Mouse (Mus musculus) intestine, embryonic 16.5 days (tissue): ENCODE measurements at regions not wholly inside any gene's neighbourhood (a gene's known extent, or its start where the extent isn't known, plus 50 kb on each side); places are given as distances from the start of the nearest gene placed in this dataset.
A peak's percentile ranks its signal among the peaks of the same experiment; 100 is the strongest.

Experiments
- ATAC-seq: fragments of 200-750 bp; cut with Nextera tagmentation; 2 replicates; pipeline ENCODE4 v1.8.0; 2017; ENCODE audit warnings: moderate TSS enrichment, moderate library complexity
- H3K27ac ChIP-seq: fragments of 300-500 bp; sonication (generic); 2 replicates; pipeline ENCODE4 v1.5.1; 2014; ENCODE audit warnings: mild to moderate bottlenecking, low read length
- H3K27me3 ChIP-seq: fragments of 300-500 bp; sonication (generic); replicated peaks from 2 replicates; pipeline ENCODE4 v1.6.1; 2014; ENCODE audit warnings: low read length, control low read depth, mixed read lengths; ENCODE audit not compliant: control insufficient read depth, insufficient read depth
- H3K36me3 ChIP-seq: fragments of 300-500 bp; sonication (generic); 2 replicates; pipeline ENCODE4 v1.6.1; 2014; ENCODE audit warnings: low read length, control low read depth; ENCODE audit not compliant: control insufficient read depth, insufficient read depth
- H3K4me1 ChIP-seq: fragments of 300-500 bp; sonication (generic); 2 replicates; pipeline ENCODE4 v1.6.1; 2014; ENCODE audit warnings: low read length, control low read depth, mixed read lengths; ENCODE audit not compliant: control insufficient read depth, insufficient read depth
- H3K4me2 ChIP-seq: fragments of 300-500 bp; sonication (generic); 2 replicates; pipeline ENCODE4 v1.6.1; 2014; ENCODE audit warnings: low read depth, low read length, control low read depth
- H3K4me3 ChIP-seq: fragments of 300-500 bp; sonication (generic); 2 replicates; pipeline ENCODE4 v1.5.1; 2014; ENCODE audit warnings: mild to moderate bottlenecking, low read length
- H3K9ac ChIP-seq: fragments of 300-500 bp; sonication (generic); 2 replicates; pipeline ENCODE4 v1.6.1; 2014; ENCODE audit warnings: low read depth, low read length
- H3K9me3 ChIP-seq: fragments of 300-500 bp; sonication (generic); 2 replicates; pipeline ENCODE4 v1.6.1; 2016; ENCODE audit warnings: low read length, control low read depth; ENCODE audit not compliant: control insufficient read depth
- WGBS: fragments of 180-500 bp; shearing (Covaris S2); extraction: QIAGEN DNeasy Blood & Tissue Kit; methylation state at CpG from one replicate; pipeline ENCODE4 v1.1.7; 2014; 5-methylcytosine and 5-hydroxymethylcytosine counted together

DNA sequence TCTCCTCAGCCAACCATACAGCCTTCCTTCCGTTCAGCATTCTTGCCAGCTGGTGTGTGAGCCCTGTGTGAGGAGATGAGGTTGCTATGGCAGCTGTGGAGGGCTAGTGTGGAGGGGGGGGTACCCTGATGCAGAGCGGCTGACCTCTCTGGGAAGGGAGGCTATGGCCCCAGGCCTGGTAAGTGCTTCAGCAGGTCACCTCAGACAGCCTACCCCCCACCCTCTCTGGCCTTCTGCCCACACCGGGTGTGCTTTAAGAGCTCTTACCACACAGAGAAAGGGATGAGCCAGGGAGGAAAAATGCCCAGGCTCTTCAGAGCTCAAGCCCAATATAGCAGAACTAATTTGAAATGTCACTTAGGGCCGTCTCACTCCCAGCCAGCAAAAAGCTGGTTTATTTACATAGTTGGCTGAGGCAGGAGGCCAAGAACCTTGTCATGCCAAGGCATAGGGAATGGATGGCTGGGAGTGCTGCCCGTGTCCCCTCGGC is 69.1 kb upstream of the Pja1 start:
- Histone ChIP-seq H3K4me2 (no peak overlapping the region), H3K4me3 (no peak overlapping the region), H3K27ac (no peak overlapping the region), H3K27me3 (peaks cover 2% of the 10 kb centered on the region), H3K9me3 (no peaks in the 10 kb centered on the region), H3K9ac (no peak overlapping the region), H3K36me3 (no peaks in the 10 kb centered on the region), H3K4me1 (no peaks in the 10 kb centered on the region)
- peak; percentile 42; the same call in 1 of the 2 replicates for ATAC-seq
- WGBS = 71% methylated on average over 6 of the region's 6 CpGs

DNA sequence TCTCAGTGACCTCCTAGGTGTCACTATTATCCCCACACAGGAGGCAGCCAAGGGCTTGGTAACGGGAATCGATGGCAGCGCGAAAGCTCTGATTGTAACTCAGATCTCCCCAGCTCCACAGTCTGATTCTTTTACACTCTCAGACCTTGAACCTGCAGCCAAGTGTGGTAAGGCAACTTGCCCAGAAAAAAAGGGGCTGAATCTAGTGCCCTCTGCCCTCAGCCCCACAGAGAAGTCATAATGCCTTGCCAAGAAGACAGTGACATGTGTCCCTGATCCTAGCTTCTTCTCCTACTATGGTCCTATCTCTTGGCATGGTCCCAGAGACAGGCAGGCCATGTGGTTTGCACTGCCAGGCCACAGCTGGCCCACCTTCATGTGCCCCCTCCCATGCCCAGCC is 68.6 kb upstream of the Pja1 start:
- Histone ChIP-seq H3K27me3 (peaks cover 4% of the 10 kb centered on the region), H3K27ac (no peak overlapping the region), H3K4me1 (no peaks in the 10 kb centered on the region), H3K4me3 (no peak overlapping the region), H3K9me3 (no peaks in the 10 kb centered on the region), H3K4me2 (no peak overlapping the region), H3K36me3 (no peaks in the 10 kb centered on the region), H3K9ac (no peak overlapping the region)
- WGBS = 89% methylated on average over 4 of the region's 4 CpGs
- no peak for ATAC-seq

DNA sequence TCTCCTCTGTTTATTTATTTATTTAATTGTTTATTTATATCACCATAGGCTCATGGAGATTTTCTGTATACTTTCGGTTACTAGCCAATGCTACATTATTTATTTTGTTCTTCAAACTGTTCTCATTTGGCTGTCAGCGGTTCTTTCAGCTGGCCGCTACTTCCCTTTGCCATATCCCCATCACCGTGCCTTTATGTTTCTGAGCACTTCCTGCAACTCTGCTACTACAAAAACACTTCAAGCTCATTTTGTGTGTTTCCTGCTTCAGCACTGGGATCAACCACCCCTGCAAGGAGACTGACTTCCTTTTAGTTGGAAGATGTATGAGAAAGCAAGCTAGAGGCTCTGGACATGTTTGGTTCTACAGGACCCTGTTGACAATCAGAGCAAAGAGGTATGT is 66.7 kb upstream of the Pja1 start:
- Histone ChIP-seq H3K27ac (no peak overlapping the region), H3K4me2 (no peak overlapping the region), H3K9ac (no peak overlapping the region), H3K4me3 (no peak overlapping the region), H3K9me3 (no peaks in the 10 kb centered on the region), H3K27me3 (peaks cover 15% of the 10 kb centered on the region), H3K4me1 (no peaks in the 10 kb centered on the region), H3K36me3 (no peaks in the 10 kb centered on the region)
- WGBS = 63% methylated on average over 4 of the region's 4 CpGs
- ATAC-seq = no peak

DNA sequence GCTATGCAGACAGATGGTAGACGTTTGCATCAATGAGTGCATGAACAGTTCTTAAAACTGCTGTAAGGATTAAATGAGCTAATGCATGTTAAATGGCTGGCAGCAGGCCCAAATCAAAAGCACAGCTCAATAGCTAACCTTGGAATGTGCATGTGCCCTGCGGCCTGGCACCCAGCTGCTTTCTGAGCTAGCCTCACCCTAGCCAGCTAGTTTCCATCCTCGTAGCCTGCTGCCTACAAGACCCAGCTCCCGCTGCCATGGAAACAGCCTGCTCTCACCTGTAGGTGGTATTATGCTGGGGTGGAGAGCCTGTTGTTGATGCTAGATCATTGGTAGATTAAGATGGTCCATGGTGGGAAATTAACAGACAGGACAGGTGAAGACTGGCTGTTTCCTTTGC is 63.8 kb upstream of the Pja1 start:
- no peak for ATAC-seq
- no peaks in the 10 kb centered on the region for H3K4me1 ChIP-seq
- WGBS = 72% methylated on average over 4 of the region's 4 CpGs
- no peak overlapping the region for H3K4me2 ChIP-seq
- no peaks in the 10 kb centered on the region for H3K36me3 ChIP-seq
- H3K9me3 ChIP-seq = no peaks in the 10 kb centered on the region
- no peak overlapping the region for H3K4me3 ChIP-seq
- H3K27me3 ChIP-seq = peaks cover 22% of the 10 kb centered on the region
- no peak overlapping the region for H3K27ac ChIP-seq
- H3K9ac ChIP-seq = no peak overlapping the region

DNA sequence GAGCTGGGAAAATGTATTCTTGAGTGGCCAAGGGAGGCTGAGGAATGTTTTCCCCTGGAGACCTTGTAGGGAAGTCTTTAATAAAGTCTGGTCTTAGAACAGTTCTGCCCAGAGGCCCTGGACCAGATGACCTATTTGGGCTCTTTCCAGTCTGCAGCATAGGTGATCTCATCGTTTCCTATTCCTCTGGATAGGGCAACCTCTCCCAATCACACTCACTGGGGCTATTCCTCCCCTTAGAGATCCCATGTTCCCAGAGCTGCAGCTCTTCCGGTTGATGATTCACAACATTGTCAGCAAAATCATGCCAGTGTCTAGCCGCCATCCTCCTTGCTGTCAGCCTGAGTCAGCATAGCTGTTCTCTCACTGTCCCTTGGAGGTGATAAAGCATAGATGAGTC is 60.1 kb upstream of the Pja1 start:
- 57% methylated on average over 3 of the region's 3 CpGs for WGBS
- ATAC-seq = no peak

DNA sequence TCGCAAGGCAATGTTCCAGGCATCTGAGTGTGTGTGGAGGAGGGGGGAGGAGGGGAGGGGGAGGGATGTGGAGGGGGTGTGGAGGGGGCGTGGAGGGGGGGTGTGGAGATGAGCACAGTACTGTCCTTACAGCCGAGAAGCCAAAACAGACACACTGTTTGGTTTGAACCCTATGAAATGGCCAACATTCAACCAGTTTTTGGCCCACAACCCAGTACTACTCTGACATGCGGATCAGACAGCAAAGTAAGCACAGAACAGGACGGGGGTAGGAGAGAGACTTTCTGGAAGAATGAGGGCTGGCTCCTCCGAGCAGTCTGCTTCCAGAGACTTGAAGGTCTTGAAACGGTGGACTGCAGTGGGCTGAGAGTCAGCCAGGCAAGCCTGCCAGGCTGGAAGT is 59.4 kb upstream of the Pja1 start:
- ATAC-seq = no peak
- H3K27ac ChIP-seq = 0 out of 2 replicates have a peak overlapping the region, but pooled peaks have one; percentile 28
- no peak overlapping the region for H3K9ac ChIP-seq
- no peak overlapping the region for H3K4me3 ChIP-seq
- H3K27me3 ChIP-seq = peaks cover 24% of the 10 kb centered on the region
- no peaks in the 10 kb centered on the region for H3K36me3 ChIP-seq
- H3K9me3 ChIP-seq = no peaks in the 10 kb centered on the region
- 51% methylated on average over 7 of the region's 7 CpGs for WGBS
- no peak overlapping the region for H3K4me2 ChIP-seq
- H3K4me1 ChIP-seq = no peaks in the 10 kb centered on the region

More for the DNA sequence above, 60.1 kb upstream of the Pja1 start:
- H3K27me3 ChIP-seq = peaks cover 22% of the 10 kb centered on the region
- H3K36me3 ChIP-seq = no peaks in the 10 kb centered on the region
- H3K9ac ChIP-seq = no peak overlapping the region
- H3K4me3 ChIP-seq = no peak overlapping the region
- no peak overlapping the region for H3K4me2 ChIP-seq
- H3K27ac ChIP-seq = no peak overlapping the region
- H3K4me1 ChIP-seq = no peaks in the 10 kb centered on the region
- no peaks in the 10 kb centered on the region for H3K9me3 ChIP-seq

DNA sequence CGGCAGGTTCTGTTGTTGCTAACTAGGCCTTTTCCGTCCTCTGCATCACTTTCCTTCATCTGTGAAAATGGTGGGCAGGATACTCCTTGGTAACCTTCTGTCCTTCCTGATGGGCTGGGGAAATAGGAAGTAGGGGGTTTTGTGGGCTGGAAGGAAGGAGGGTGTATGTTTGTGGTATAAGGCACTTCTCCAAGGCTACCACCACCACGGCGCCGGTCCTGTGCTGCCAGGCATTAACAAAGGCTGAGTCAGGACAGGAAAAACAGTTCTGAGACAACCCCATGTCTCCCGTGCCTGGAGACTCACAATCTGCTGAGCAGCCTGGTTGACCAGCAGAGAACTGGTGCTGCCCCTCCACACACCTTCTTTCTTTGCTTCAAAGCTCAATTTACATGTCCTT is 52.2 kb upstream of the Pja1 start:
- Histone ChIP-seq H3K4me3 (no peak overlapping the region), H3K4me1 (no peaks in the 10 kb centered on the region), H3K9ac (no peak overlapping the region), H3K36me3 (no peaks in the 10 kb centered on the region), H3K27ac (no peak overlapping the region), H3K4me2 (no peak overlapping the region), H3K27me3 (peaks cover 9% of the 10 kb centered on the region; the same call in 1 of the 2 replicates), H3K9me3 (no peaks in the 10 kb centered on the region)
- WGBS = 32% methylated on average over 6 of the region's 6 CpGs
- ATAC-seq = no peak

DNA sequence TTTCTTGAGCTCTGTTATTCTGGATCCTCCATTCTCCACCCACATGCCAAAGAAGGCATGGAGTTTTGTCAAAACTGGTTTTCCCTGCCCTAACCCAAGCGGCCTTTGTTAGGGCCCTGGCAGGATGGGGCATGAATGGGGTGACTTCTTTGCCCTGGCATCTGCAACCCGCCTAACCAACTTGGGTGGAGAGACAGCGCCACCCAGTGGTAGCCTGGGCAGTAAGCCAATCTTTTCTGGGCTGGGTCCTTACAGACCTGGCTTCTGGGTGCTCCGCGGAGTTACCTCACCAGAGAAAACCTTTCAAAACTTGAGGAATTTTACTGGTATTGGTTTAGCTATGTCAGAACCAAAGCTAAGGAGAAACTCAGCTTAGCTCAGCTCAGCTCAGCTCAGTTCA is 51.8 kb upstream of the Pja1 start:
- Histone ChIP-seq H3K9me3 (no peaks in the 10 kb centered on the region), H3K36me3 (no peaks in the 10 kb centered on the region), H3K27ac (no peak overlapping the region), H3K4me3 (no peak overlapping the region), H3K9ac (no peak overlapping the region), H3K4me2 (no peak overlapping the region), H3K4me1 (no peaks in the 10 kb centered on the region), H3K27me3 (peaks cover 9% of the 10 kb centered on the region; the same call in 1 of the 2 replicates)
- WGBS = 11% methylated on average over 5 of the region's 5 CpGs
- ATAC-seq = peak; percentile 62; the same call in 1 of the 2 replicates

DNA sequence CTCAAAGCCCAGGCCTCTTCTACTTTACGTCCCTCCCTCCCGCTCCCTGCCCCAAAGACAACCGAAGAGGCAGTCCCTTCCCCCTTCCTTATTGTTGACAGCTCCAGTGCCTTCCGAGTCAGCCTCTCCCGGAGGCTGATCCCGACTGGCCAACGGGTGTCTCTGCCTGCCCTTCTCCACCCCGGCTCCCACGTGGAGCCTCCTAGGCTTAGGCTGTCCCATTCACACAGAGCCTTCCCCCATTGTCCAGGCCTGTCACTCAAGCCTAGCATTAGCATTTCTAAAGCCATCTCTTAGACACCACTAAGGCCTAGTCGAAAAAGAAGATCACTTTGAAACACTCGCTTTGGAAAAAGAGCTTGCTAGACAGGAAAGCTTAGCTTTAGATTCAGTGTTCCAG is 51.2 kb upstream of the Pja1 start:
- Histone ChIP-seq H3K27me3 (peaks cover 9% of the 10 kb centered on the region; the same call in 1 of the 2 replicates), H3K4me1 (no peaks in the 10 kb centered on the region), H3K9ac (no peak overlapping the region), H3K27ac (no peak overlapping the region), H3K4me3 (no peak overlapping the region), H3K4me2 (no peak overlapping the region), H3K9me3 (no peaks in the 10 kb centered on the region), H3K36me3 (no peaks in the 10 kb centered on the region)
- 58% methylated on average over 11 of the region's 11 CpGs for WGBS
- no peak for ATAC-seq

DNA sequence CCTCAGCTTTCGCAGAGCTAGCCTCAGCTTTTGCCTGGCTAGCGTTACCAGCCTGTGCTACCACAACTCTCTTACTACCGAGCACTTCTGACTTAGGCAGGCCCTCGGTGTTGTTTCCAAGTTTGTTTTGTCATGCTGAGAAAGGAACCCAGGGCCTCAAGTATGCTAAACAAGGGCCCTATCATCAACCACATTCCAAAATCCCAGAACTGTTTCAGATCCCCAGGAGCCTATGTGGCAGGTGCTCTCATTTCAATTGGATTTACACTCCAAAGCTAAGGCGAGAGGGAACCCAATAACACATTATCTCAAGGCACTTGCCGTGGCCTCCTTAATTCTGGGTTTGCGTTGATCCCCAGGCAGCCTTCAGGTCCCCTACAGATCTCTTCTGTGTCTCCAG is 50.8 kb upstream of the Pja1 start:
- Histone ChIP-seq H3K9me3 (no peaks in the 10 kb centered on the region), H3K27me3 (peaks cover 13% of the 10 kb centered on the region; the same call in 1 of the 2 replicates), H3K4me1 (no peaks in the 10 kb centered on the region), H3K27ac (no peak overlapping the region), H3K4me3 (no peak overlapping the region), H3K9ac (no peak overlapping the region), H3K4me2 (no peak overlapping the region), H3K36me3 (no peaks in the 10 kb centered on the region)
- no peak for ATAC-seq
- 74% methylated on average over 7 of the region's 7 CpGs for WGBS
